Mouse (Mus musculus): Measurements from ENCODE around the gene Tmem54. TPM values are rescaled to one million over a fixed set of nuclear protein-coding genes. Genes with fewer than 3 reads are reported as not detected.

The Tmem54 gene
- total RNA-seq, 2 experiments from 2014 or later: not detected

DNA sequence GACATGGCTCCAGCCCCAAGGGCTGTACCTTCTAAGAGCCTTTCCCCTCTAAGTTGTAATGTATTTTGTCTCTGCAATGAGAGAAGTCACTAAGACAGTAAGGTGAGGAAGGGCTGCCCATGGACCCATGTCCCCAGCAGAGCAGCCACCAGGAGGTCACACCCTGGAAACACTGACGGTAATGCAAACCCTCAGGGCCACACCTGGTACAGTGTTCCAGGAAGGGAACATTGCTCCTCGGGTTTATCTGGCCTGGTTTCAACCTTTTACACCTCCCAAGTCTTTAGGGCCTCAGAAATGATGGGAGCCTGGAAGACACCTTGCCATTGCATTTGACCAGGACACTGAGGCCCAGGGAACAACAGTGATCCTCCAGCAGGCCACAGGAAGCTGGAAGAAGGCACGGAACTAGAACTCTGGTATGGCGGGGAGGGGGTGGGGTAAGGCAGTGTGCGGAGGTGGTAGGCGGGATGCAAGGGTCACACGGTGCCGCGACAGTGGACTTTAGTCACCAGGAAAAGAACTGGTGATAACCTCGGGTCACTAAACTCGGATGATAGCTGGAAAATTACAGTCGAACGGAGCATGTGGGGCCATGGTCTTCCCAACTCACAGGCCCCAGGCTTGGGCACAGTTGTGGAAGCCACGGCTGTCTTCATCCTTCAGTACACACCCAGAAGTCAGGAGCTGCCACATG is 3.1 kb upstream of the Tmem54 start:
- no peak for DNase-seq

DNA sequence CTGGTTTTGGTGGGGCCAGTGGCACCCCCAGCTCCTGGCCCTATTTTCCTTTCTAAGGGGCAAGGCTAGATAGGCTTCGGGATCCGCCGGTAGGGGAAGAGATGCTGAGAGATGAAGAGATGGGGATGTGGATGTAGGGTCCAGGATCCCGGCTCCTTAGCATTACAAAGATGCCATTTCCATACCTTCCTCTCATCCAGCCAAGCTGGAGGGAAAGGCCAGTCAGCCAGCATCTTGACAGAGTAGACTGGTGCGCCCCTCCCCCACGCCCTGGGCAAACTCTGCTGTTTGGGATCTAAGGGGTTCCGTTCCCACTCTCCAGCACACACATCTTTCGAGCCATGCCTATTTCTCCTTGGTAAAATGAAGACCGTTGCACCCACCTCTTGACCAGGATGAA is 725 bp downstream of the Tmem54 start:
- no peak for DNase-seq

DNA sequence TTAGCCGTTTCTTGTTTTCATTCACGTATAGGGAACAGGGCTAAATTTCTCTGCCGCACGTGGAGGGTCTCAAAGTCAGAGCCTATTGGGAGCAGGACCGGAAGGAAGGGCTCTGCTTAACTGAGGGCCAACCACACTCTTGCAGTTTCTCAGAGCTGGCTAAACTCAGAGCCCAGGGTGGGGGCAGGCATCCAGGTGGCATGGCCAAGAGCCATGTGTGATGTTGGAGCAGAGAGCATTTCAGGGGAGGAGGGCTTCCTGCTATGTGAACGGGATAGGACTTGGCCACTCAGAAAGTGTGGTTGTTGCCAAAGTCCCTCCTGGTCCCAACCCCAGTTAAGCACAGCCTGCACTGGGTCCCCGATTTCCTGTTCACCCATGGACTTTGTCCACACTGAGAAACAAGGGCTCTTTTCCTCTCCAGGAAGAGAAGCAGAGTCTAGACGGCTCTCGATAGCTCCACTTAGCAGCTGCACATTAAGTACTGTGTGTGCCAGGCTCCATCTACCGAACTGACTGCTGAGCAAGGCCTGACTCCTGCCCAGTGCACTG is 2.1 kb downstream of the Tmem54 start:
- no peak for DNase-seq

DNA sequence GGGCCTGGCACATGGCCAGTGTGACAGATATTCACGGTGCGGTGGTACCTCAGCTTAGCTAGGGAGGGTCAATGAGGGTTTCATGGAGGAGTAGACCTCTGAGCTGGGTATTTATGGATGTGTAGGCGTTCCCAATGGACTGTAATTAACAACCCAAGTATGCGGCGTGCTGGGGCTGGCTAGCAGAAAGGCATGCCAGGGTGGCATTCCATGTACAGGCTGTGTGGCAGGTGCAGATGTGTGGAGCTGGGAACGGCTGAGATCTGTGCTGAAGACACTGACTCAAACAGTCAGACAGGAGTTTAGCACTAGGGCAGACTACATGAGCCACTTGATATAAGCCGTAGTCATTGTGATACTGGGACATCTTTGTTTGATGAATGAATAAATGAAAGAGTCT is 3.3 kb downstream of the Tmem54 start:
- DNase-seq: no peak

DNA sequence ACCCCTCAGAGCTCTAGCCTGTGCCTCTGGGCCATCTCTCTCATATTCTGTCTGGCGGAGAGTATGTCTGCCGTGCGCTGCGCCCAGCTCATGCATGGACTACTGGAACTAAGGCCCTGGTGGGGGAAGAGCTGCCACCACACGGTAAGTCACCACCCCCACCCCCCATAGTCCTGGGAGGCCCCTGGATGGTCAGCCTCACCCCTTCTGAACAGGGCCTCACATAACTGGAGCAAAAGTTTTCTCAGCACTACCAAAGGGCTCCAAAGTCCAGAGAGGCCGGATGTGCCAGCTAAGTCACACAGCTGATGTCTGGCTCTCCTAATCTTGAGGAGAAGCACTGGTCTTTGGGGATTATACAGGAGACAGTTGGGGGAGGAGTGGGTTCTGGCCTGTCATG is 5.5 kb downstream of the Tmem54 start:
- no peak for DNase-seq

DNA sequence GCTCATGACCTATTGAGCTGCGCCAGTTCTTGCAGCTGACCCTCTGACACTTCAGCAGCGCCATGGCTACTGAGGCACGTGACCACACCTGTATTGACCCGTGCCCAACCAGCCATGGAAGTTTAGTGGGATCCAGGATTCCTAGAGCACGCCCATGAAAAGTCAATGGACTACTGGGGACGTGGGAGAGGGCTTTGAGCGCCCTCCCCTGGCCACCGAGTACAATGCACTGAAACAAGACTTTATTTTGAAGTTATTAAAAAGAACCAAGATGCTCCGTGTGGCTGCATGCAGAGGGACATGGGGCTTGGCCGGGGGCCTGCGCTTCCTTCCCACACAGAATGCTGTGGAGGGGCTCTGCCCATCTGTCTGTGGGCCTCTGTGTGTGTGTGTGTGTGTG is 6.0 kb downstream of the Tmem54 start:
- DNase-seq: no peak

DNA sequence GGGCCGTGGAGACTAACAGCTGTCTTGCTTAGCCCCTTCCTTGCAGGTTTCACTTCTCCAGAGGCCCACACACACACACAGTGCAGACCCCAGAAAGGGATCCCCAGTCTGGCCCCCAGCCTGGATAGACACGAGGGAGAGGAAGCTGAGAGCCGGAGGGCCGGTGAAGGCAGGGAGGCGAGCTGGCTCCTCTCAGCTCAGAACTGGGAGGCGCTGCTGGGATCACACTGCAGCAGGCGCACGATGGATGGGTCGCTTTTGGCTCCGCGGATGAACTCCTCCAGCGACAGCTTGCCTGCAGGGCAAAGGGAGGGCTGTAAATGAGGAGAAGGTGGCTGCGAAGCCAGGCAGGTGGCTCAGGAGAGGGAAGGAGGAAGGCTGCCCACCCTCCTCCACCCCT is 6.9 kb downstream of the Tmem54 start:
- no peak for DNase-seq

DNA sequence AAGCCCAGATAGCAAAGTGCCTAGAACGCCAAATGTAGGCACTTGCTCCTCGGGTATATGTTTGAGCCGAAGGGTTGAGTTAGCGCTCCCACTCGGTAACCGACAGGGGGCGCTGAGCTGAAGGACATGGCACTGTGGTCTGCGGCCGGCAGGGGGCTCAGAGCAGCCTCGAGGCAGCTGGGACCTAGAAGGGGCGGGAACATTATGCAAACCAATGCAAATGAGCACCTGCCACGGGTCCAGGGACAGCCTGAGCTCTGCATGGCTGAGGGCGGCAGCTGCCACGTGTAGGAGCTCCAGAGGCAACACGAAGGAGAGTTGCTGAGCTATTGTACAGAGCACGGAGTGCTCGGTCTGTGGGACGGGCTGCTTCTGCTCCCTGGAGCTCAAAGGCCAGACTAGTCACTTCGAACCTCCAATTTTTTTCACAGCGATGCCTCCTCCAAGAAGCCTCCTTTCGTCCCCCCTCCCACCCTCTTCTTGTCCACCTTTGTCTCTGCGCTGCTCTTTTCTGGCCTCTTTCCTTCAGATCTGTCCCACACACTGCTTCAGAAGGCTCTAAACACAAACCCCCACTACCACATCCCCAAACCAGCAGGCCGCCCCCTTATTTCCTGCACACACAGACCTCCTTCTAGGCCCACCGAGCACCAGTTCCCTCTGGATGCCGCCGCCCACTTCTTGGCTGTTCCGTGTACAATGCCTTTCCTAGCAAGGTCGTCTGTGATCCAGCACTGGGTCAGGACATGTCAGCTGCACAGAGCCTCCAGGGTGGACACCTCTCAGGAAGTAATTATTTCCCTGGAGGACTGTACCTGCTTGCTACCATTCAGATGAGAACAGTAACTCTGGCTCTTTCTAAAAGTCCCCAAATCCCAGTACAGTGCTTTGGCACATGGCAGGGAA is 8.0 kb downstream of the Tmem54 start:
- DNase-seq: peak; percentile 77

DNA sequence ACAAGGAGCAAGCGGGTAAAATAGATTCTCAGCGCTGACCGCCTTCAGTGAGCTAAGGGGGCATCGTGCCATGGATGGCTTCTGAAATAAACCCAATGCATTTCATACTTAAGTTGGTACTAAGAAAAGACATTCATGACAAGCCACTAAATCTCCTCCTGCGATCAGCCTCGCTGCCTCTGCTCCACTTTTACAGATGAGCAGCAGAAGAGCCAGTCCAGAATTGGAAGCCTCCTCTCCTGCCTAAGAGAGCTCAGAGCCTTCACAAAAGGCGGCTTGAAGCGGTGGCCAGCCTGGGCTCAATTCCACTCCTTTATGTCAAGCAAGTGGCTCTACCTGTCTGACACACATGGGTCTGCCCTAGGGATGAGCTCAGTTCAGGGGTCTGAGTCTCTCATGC is 11.4 kb downstream of the Tmem54 start:
- no peak for DNase-seq

DNA sequence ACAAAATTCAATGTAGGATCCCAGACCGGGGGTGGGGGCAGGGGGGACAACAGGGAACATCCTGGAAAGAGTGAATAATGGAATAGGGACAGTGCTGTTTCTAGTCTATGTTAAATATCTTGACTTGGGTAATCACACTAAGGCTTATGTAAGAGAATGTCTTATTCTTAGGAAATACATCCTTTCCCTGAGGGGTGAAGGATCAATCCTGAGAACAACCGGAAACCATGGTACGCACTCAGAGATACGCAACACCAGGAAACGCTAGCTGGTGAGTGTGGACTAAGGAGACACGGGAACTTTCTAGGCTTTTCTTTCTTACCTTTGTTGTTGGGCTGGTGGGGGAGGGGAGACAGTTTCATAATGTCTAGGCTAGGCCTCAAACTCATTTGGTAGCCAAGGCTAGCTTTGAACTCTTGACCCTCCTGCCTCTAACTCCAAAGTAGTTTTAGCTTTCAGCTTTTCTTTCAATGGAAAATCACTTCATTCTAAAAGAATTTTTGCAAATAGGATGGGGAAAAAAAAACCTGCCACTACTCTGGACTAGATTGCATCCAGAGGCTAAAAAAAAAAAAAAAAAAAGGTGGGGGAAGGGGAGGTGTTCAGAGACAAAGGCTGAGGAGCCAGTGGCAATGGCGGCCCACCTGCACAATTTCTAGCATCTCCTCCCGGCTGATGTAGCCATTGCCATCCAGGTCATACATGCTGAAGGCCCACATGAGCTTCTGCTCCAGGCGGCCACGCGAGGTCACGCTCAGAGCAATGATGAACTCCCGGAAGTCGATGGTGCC is 12.6 kb downstream of the Tmem54 start:
- DNase-seq: no peak

DNA sequence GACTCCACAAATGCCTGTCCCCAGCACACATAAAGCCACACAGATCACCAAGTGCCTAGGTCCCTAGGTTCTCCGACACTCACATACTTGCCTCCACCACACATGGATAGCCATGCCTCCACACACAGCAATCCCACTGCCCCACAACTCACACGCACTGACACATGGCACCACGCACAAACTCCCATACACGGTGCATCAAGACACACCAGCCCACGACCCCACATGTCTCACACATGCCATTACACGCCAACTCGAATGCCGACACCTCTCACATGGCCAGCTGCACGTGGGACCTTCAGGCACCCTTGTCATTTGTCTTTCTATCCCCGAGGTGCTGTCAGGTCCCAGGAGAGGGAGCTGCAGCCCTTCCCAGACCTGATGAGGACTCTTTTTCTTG is 14.4 kb downstream of the Tmem54 start:
- no peak for DNase-seq

DNA sequence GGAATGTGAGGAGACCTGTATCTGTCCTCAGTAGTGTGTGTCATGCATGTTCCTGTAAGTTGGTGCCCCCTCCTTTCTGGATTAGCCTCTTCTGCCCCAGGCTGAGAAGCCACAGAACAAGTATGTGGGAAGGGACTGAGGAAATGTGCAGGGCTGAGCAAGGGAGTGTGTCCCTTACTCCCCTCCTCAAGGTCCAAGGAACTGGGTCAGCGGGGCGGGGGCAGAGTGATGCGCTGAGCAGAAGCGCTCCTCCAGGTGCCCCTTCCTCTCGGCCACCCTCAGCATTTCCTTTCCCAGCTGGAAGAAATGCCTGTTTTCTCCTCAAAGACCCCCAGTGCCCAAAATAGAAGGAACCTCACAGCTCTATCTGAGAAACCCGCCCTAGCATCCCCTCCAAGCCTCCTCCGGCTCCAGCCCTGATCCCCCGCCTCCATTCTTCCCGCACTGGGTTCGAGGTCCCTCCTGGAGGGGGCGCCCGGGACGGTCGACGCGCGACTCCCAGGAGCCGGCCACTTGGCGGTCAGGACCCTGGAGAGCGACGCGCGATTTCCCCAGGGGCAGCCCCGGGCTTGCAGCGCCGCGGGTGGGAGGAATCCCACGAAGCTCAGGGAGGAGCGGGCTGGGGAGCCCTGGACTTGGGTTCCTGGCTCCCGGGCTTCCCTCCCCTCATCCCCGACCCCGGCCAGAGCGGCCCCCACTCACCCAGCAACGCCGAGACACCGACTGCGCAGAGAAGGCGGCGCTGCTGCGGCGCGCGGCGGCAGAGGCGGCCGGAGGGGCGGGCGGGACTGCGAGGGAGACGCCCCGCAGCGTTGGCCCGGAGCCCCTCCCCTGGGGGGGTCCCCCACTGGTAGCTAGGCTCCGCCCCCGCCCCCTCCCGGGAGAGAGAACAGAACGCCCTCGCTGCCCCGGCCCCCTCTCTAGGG is 15.4 kb downstream of the Tmem54 start:
- DNase-seq: peak; percentile 87

DNA sequence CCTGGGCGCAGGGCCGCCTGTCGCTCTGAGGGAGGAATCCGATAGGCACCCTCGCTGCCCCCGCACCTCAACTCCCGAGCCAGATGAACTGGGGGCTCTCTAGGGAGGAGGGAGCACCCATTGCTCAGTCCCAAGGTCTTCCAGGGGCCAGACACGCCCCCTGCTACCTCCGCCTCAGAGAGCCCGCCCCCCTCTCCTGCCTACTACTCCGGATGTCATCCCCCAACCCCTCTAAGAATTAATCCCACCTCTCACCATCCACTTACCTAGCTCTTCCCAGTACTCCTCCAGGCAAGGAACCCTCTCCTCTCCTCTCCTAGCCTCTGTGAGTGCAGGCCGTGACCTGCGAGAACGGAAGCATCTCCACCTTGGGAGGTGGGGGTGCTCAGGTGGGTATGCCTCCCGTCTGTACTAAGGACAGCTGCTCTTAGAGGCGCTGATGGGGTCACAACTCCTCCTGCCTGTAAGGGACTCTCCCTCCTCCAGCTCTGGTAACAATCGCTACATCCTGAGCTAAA is 16.3 kb downstream of the Tmem54 start, which contains the start of gene Hpca:
TSS of gene Hpca (minus strand) at position 468 of the 518 bp plus-strand sequence.
- no peak for DNase-seq

DNA sequence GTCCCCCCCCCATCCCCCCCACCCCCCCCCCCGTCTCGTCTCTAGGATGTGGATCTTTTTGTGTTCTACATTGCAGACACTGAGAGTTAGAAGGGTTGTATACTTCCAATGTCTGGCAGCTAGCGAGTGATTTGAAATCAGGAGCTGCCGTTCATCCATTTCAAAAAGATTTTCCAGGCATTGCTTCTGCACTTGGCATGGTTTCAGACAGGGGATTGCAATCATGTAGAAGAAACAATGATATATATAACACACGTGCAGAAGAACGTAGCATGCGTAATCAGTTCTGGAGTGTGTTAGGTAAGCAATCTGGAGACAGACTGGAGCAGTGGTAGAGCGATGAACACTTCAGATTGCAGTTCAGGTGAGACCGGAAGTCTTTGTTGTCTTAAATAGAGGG is 16.8 kb downstream of the Tmem54 start:
- DNase-seq: no peak

DNA sequence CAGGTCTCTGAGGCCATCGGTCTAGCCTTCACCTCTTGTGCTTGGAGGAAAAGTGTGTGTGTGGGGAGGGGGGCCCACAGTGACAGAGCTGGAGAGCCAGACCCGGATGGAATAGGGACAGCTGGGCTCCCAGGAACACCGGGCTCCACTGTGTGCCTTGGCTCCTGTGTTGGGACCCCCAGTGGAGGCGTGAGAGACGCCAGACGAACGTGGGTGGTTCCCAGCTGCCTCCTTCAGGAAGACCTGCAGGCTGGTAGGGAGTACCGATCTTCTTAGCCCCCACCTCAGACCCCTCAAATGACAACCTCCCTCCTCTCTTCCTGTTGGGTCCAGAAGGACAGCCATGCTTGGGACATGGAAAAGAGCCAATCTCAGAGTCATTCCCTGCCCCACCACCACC is 17.4 kb downstream of the Tmem54 start:
- no peak for DNase-seq

DNA sequence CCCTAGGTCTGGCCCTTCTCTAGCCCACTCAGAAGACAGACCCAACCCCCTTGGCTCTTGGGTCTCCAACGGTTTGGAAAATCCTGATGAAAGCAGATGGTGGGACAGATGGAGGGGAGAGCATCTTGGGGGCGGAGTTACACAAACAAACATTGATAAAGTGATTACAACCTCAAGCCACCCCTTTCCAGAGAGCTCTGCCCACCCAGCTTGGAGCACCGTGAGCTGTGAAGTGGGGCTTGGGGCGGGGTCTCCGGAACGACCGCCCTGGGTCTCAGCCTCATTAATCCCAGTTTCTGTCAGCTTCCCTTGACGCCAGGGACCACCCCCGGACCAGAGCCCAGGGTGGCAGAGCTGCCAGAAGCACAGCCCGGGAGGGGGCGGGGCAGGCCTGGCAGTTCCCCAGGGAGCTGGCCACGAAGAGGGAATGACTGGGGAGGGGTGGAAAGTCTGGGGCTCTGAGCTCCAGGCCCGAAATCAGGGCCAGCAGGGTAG is 19.4 kb downstream of the Tmem54 start:
- no peak for DNase-seq

DNA sequence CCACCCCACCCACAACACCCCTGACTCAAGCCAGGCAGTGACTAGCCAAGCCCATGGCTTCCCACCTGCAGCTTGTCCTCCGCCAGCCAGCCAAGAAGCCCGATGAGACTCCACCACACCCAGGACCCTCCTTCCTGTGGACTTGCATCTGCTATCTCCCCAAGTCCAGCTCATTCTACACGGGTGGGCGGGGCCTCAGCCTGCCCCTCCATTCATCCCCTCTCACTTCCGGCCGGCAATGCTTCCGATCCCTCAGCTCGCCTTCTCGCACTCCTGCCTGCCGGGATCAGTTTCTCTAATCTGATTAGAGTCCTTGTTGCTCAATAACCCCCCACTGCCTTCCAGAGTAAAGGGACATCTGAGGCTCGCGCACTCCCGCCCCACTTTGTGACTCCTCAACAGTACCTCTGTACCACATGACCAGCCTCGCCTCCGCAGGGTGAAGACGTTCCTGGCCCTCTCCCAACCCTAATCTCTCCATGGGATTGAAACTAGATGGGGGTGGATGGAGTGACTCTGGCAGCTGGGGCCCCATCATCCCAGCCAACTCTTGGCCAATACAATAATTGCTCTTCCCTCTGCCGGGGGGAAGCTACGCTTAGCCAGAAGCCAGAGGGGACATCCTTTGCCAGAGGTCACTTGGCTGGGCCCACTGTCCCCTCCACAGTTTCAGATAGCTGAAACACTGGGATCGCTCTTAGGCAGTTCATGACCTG is 20.5 kb downstream of the Tmem54 start:
- DNase-seq: peak; percentile 50

DNA sequence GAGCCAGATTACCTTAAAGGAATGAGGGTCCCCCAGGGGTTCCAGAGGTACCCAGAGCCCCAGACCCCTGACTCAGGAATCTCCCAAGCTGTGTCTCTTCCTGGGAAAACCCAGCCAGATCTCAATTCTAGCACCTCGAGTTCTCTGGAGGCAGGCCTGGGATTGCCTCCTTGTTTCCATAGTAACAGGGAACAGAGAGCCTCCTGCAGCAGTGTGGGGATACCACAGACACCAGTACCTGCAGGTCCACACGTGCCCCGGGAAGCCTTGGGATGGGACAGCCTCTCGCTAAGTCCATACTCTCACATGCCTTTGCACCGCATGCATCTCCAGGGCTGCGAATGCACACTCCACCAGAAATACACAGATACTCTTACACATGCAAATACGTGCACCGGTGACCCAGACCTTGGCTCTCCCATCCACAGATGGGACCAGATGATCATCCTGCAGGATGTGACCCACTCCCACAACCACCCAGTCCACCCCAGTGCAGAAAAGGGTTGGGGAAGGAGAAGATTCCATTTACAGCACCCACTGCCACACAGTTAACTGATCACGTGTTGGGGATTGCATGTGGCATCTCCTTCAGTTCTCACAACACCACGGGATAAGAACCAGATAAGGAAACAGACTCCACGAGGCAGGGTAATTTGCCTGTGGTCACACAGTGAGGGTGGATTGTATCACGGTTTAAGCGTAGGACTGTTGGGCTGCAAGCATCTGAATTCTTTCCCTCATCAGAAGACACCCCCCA is 23.4 kb downstream of the Tmem54 start:
- no peak for DNase-seq

DNA sequence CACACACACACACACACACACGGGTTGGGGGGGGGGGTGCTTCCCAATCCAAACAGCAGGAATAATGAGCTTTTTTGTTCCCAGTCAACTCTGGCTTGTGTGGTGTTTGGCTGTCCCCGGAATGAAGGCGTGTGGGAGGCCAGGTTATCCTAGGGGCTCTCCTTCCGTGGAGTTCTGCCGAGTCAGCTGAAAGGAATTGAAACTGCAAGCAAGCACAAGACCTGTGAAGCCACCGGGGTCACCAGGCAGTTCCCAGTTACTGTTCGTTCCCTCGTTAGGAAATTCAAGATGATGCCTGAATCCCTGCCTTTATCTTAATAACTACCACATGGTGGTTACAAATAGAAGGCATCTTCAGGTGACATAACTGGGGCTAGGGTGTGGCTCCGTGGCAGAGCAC is 24.0 kb downstream of the Tmem54 start:
- DNase-seq: no peak

DNA sequence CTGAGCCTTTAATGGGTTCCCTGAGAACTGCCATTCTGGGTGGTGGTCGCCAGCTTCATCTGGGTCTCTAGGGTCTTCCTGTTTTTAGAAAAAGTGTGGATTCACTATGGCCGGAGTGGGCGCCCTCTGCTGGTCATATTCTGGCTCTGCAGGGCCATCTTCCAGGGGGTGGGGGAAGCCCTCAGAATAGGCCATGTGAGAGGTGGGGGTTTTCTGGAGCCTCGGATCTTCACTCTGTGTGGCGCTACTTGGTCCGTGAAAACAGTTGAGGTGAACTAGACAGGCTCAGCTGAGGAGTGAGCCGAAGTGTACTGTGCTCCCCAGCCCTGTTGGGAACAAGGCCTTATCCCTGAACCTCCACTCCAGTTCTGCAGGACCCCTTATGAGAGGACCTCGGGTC is 24.8 kb downstream of the Tmem54 start:
- DNase-seq: peak; percentile 61
